Mouse (Mus musculus): ENCODE data around the gene Nsun5.

The Nsun5 gene

GRCm38 (mm10) chr5:135375167-135375566 is 5.4 kb downstream of the Nsun5 start:
- DNase-seq: peak; percentile 42

- DNase-seq: no peak
Observed at GRCm38 (mm10) chr5:135376341-135376740, 6.6 kb downstream of the Nsun5 start.

- DNase-seq: no peak
Observed at GRCm38 (mm10) chr5:135380681-135381080, 10.9 kb downstream of the Nsun5 start.

GRCm38 (mm10) chr5:135381356-135381925 is 11.7 kb downstream of the Nsun5 start:
- DNase-seq: no peak

GRCm38 (mm10) chr5:135382746-135383145 is 13.0 kb downstream of the Nsun5 start:
- DNase-seq: no peak

- DNase-seq: no peak
Observed at GRCm38 (mm10) chr5:135383771-135384170, 14.0 kb downstream of the Nsun5 start.

- peak; percentile 78 for DNase-seq
Observed at GRCm38 (mm10) chr5:135394004-135394823, 24.5 kb downstream of the Nsun5 start, which contains the start of gene Pom121. TSS of gene Pom121 (minus strand) at chr5:135394546.

GRCm38 (mm10) chr5:135395826-135396225 is 26.1 kb downstream of the Nsun5 start:
- DNase-seq: no peak

- no peak for DNase-seq
Observed at GRCm38 (mm10) chr5:135399382-135399781, 29.6 kb downstream of the Nsun5 start.

GRCm38 (mm10) chr5:135400244-135400643 is 30.5 kb downstream of the Nsun5 start:
- peak; percentile 29 for DNase-seq

- no peak for DNase-seq
Observed at GRCm38 (mm10) chr5:135404623-135405022, 34.9 kb downstream of the Nsun5 start.

GRCm38 (mm10) chr5:135405437-135405836 is 35.7 kb downstream of the Nsun5 start:
- DNase-seq: no peak

- DNase-seq: no peak
Observed at GRCm38 (mm10) chr5:135408114-135408513, 38.4 kb downstream of the Nsun5 start.

- no peak for DNase-seq
Observed at GRCm38 (mm10) chr5:135410266-135410665, 40.5 kb downstream of the Nsun5 start.

Measured in cerebellum, adult 11-12 months (tissue).